Comparison of ENCODE assay signal across 23 mouse cellular contexts in genomic region chr8:94304412-94304811, GRCm38 (mm10). TPM values are rescaled to one million over a fixed set of nuclear protein-coding genes. Genes with fewer than 3 reads are reported as not detected.
DNase-seq lines count a peak whose midpoint lies in the region; ATAC-seq and TF ChIP-seq lines count a peak whose summit lies in the region.
"Had no signal": no experiment of that assay in that cellular context is flagged by ENCODE, and none has a peak within 500 bp of the region (broad histone marks: within the 10 kb centered on the region; RNA-seq: fewer than 3 reads in every experiment).

No protein-coding gene starts in this region.

- H3K27me3 ChIP-seq in heart, embryonic 10.5 days (ENCODE audit: insufficient read depth, poor library complexity, severe bottlenecking): no peaks in the 10 kb centered on the region
- H3K27me3 ChIP-seq in intestine, embryonic 16.5 days (replicated peaks; ENCODE audit: control insufficient read depth, insufficient read depth, low read length): no peaks in the 10 kb centered on the region
- no peaks in the 10 kb centered on the region for H3K27me3 ChIP-seq in stomach, postnatal 0 days (ENCODE audit: control insufficient read depth, insufficient read depth, low read length)
- H3K27me3 ChIP-seq in midbrain, embryonic 10.5 days (ENCODE audit: low read depth, poor library complexity, severe bottlenecking): no peaks in the 10 kb centered on the region
- H3K27me3 ChIP-seq: embryonic facial prominence, embryonic 12.5 days; forebrain, embryonic 13.5 days; forebrain, embryonic 15.5 days had no signal

- 98% methylated on average over 2 of the region's 2 CpGs for WGBS in heart, embryonic 10.5 days
- 88% methylated on average over 2 of the region's 2 CpGs for WGBS in intestine, embryonic 16.5 days
- WGBS in large intestine, adult 2 months: 52% methylated on average over 2 of the region's 2 CpGs
- 100% methylated on average over 2 of the region's 2 CpGs for WGBS in stomach, postnatal 0 days
- WGBS in midbrain, embryonic 10.5 days: 100% methylated on average over 2 of the region's 2 CpGs

- DNase-seq in heart, embryonic 10.5 days (ENCODE audit: low spot score): peak; percentile 41
- DNase-seq in heart, postnatal 25 days (ENCODE audit: low spot score): no peak
- peak; percentile 64 for DNase-seq in large intestine, adult 2 months (ENCODE audit: low read depth, low spot score)
- DNase-seq in stomach, postnatal 0 days (ENCODE audit: low spot score): no peak
- no peak for DNase-seq in midbrain, embryonic 10.5 days (ENCODE audit: low spot score)
- no peak for DNase-seq in urinary bladder, postnatal 25 days (ENCODE audit: low spot score)
- DNase-seq in adrenal gland, postnatal 10 days: no peak
- DNase-seq: adrenal gland, adult 2 months; adrenal gland, postnatal 14 days; adrenal gland, postnatal 36 days; cerebellum, adult 11-12 months; cerebellum, adult 2 months; cerebellum, adult 9-10 months; cerebellum, postnatal 10 days; cerebellum, postnatal 25 days had no signal

- H3K4me2 ChIP-seq in intestine, embryonic 16.5 days (ENCODE audit: low read depth, low read length): no peak overlapping the region
- H3K4me2 ChIP-seq in stomach, postnatal 0 days (replicated peaks; ENCODE audit: low read depth): no peak overlapping the region
- H3K4me2 ChIP-seq: embryonic facial prominence, embryonic 12.5 days; forebrain, embryonic 13.5 days; forebrain, embryonic 15.5 days had no signal

- no peak overlapping the region for H3K9ac ChIP-seq in intestine, embryonic 16.5 days (ENCODE audit: low read depth, low read length)
- no peak overlapping the region for H3K9ac ChIP-seq in stomach, postnatal 0 days (ENCODE audit: low read length)
- H3K9ac ChIP-seq: embryonic facial prominence, embryonic 12.5 days; forebrain, embryonic 13.5 days; forebrain, embryonic 15.5 days had no signal

- no peak overlapping the region for H3K4me3 ChIP-seq in heart, embryonic 10.5 days
- H3K4me3 ChIP-seq in intestine, embryonic 16.5 days (ENCODE audit: low read length): no peak overlapping the region
- no peak overlapping the region for H3K4me3 ChIP-seq in stomach, postnatal 0 days (ENCODE audit: low read depth, low read length)
- H3K4me3 ChIP-seq in midbrain, embryonic 10.5 days: no peak overlapping the region
- H3K4me3 ChIP-seq: embryonic facial prominence, embryonic 10.5 days; embryonic facial prominence, embryonic 12.5 days; forebrain, embryonic 13.5 days; forebrain, embryonic 15.5 days had no signal

- peak; percentile 80 for ATAC-seq in intestine, embryonic 16.5 days
- ATAC-seq in stomach, postnatal 0 days (ENCODE audit: low FRiP score, low TSS enrichment): peak; percentile 87
- ATAC-seq: forebrain, embryonic 13.5 days; forebrain, embryonic 15.5 days had no signal

- intact Hi-C loops in heart, postnatal 25 days (cut with DNase I): no loop called here

- no peaks in the 10 kb centered on the region for H3K9me3 ChIP-seq in heart, embryonic 10.5 days
- no peaks in the 10 kb centered on the region for H3K9me3 ChIP-seq in intestine, embryonic 16.5 days (ENCODE audit: control insufficient read depth, low read length)
- no peaks in the 10 kb centered on the region for H3K9me3 ChIP-seq in stomach, postnatal 0 days (ENCODE audit: control insufficient read depth, low read length)
- H3K9me3 ChIP-seq in midbrain, embryonic 10.5 days (replicated peaks): no peaks in the 10 kb centered on the region
- H3K9me3 ChIP-seq: embryonic facial prominence, embryonic 10.5 days; embryonic facial prominence, embryonic 12.5 days; forebrain, embryonic 13.5 days; forebrain, embryonic 15.5 days had no signal

- no peak overlapping the region for H3K27ac ChIP-seq in heart, embryonic 10.5 days
- H3K27ac ChIP-seq in intestine, embryonic 16.5 days (ENCODE audit: low read length): peak overlapping the region; percentile 61; the same call in 1 of the 2 replicates
- H3K27ac ChIP-seq in stomach, postnatal 0 days (replicated peaks): no peak overlapping the region
- H3K27ac ChIP-seq in midbrain, embryonic 10.5 days (replicated peaks): no peak overlapping the region
- H3K27ac ChIP-seq: embryonic facial prominence, embryonic 10.5 days; embryonic facial prominence, embryonic 12.5 days; forebrain, embryonic 13.5 days; forebrain, embryonic 15.5 days had no signal

- no peak for TF ChIP-seq CTCF in stomach, postnatal 0 days (IDR thresholded peaks at IDR 0.05; ENCODE audit: low read depth)

- TF ChIP-seq EP300 in stomach, postnatal 0 days (optimal IDR thresholded peaks at IDR 0.05): no peak

- H3K36me3 ChIP-seq in heart, embryonic 10.5 days: peaks cover 79% of the 10 kb centered on the region
- peaks cover 21% of the 10 kb centered on the region for H3K36me3 ChIP-seq in intestine, embryonic 16.5 days (ENCODE audit: control insufficient read depth, insufficient read depth, low read length)
- H3K36me3 ChIP-seq in stomach, postnatal 0 days (ENCODE audit: control insufficient read depth, insufficient read depth, low read length): peaks cover 8% of the 10 kb centered on the region; the same call in 1 of the 2 replicates
- H3K36me3 ChIP-seq in midbrain, embryonic 10.5 days: peaks cover 85% of the 10 kb centered on the region

- peaks cover 19% of the 10 kb centered on the region for H3K4me1 ChIP-seq in heart, embryonic 10.5 days
- peaks cover 5% of the 10 kb centered on the region; the same call in 1 of the 2 replicates for H3K4me1 ChIP-seq in intestine, embryonic 16.5 days (ENCODE audit: control insufficient read depth, insufficient read depth, low read length)
- H3K4me1 ChIP-seq in stomach, postnatal 0 days (replicated peaks; ENCODE audit: control insufficient read depth, insufficient read depth): no peaks in the 10 kb centered on the region
- H3K4me1 ChIP-seq in midbrain, embryonic 10.5 days: no peaks in the 10 kb centered on the region
- H3K4me1 ChIP-seq: embryonic facial prominence, embryonic 10.5 days; embryonic facial prominence, embryonic 12.5 days; forebrain, embryonic 13.5 days; forebrain, embryonic 15.5 days had no signal

RNA-seq across cellular contexts. Expression of gene Slc12a3, which starts 24.6 kb away (rescaled TPM):
- polyA plus RNA-seq in heart, embryonic 10.5 days (2016; fragmentation: Nextera tagmentation; extraction: Ambion mirVana): 0.06 TPM in 1 of 2 replicates, not detected in the other
- under 1 TPM; 0.14 to 0.26 TPM for total RNA-seq in heart, postnatal 25 days (2021)
- 0.05 and 0.06 TPM in 2 replicates for polyA plus RNA-seq in intestine, embryonic 16.5 days (2015; fragmentation: Nextera tagmentation; extraction: Ambion mirVana)
- polyA plus RNA-seq in large intestine, adult 2 months (2012; rRNA removed): 0.05 and 0.21 TPM in 2 replicates
- polyA plus RNA-seq in stomach, postnatal 0 days (2015; fragmentation: Nextera tagmentation; extraction: Ambion mirVana): 0.10 and 0.22 TPM in 2 replicates
- not detected in 2 replicates for polyA plus RNA-seq in midbrain, embryonic 10.5 days (2016; fragmentation: Nextera tagmentation; extraction: Ambion mirVana)
- under 1 TPM; 0.12 to 0.24 TPM for total RNA-seq in adrenal gland, postnatal 10 days (2021)
- total RNA-seq: adrenal gland, postnatal 36 days; MEL had no signal
- polyA plus RNA-seq: adrenal gland, adult 2 months; C2C12; embryonic facial prominence, embryonic 10.5 days; forebrain, embryonic 11.5 days; forebrain, embryonic 13.5 days; forebrain, embryonic 15.5 days had no signal

Comparison
In these comparisons a context has a peak if more than half of its experiments do, and no peak if none do; other contexts are left out.
1. DNase-seq: peak in heart, embryonic 10.5 days (single experiment) and large intestine, adult 2 months (single experiment); none in heart, postnatal 25 days (single experiment), stomach, postnatal 0 days (single experiment), midbrain, embryonic 10.5 days (single experiment), urinary bladder, postnatal 25 days (single experiment) and adrenal gland, postnatal 10 days (single experiment).